9 mouse cellular contexts compared by ENCODE assay signal in genomic region chr2:153493781-153494292, GRCm38 (mm10). TPM values are rescaled to one million over a fixed set of nuclear protein-coding genes. Genes with fewer than 3 reads are reported as not detected.
DNase-seq lines count a peak whose midpoint lies in the region; ATAC-seq and TF ChIP-seq lines count a peak whose summit lies in the region.
"Had no signal": no experiment of that assay in that cellular context is flagged by ENCODE, and none has a peak within 500 bp of the region (broad histone marks: within the 10 kb centered on the region; RNA-seq: fewer than 3 reads in every experiment).

No protein-coding gene starts in this region.

- no peaks in the 10 kb centered on the region for H3K9me3 ChIP-seq in CH12.LX (replicated peaks; ENCODE audit: low read length)
- H3K9me3 ChIP-seq in embryonic facial prominence, embryonic 14.5 days (ENCODE audit: control insufficient read depth, low read length): no peaks in the 10 kb centered on the region
- H3K9me3 ChIP-seq in intestine, embryonic 16.5 days (ENCODE audit: control insufficient read depth, low read length): no peaks in the 10 kb centered on the region
- H3K9me3 ChIP-seq: embryonic facial prominence, embryonic 15.5 days had no signal

- in situ Hi-C loops in CH12.LX (cut with MboI; ENCODE audit: low pct_ligation_motif_present, low pct_unique_long_range_greater_than_20kb, low sequenced_read_pairs): no loop called here

- intact Hi-C loops in left cerebral cortex, postnatal 25 days (cut with DNase I): loop anchor here (2.0 kb wide), 1 partner anchor 35 kb away; the partner anchor contains the start of gene Nol4l

- H3K9ac ChIP-seq in CH12.LX (ENCODE audit: insufficient read depth, low read depth): no peak overlapping the region
- no peak overlapping the region for H3K9ac ChIP-seq in embryonic facial prominence, embryonic 14.5 days (ENCODE audit: low read depth, low read length)
- H3K9ac ChIP-seq in intestine, embryonic 16.5 days (ENCODE audit: low read depth, low read length): no peak overlapping the region
- H3K9ac ChIP-seq: embryonic facial prominence, embryonic 15.5 days had no signal

- peaks cover 30 to 50% of the 10 kb centered on the region in 2 experiments for H3K4me1 ChIP-seq in CH12.LX (ENCODE audit: control insufficient read depth in 1 of 2, insufficient read depth in 2 of 2)
- peaks cover 17% of the 10 kb centered on the region for H3K4me1 ChIP-seq in embryonic facial prominence, embryonic 14.5 days (ENCODE audit: control insufficient read depth, insufficient read depth, low read length)
- H3K4me1 ChIP-seq in intestine, embryonic 16.5 days (ENCODE audit: control insufficient read depth, insufficient read depth, low read length): peaks cover 31% of the 10 kb centered on the region

- dilution Hi-C loops in CH12.LX (cut with MboI; ENCODE audit: extremely low pct_ligation_motif_present, extremely low pct_unique_long_range_greater_than_20kb, low sequenced_read_pairs): no loop called here

- peak overlapping the region; percentile 88 for H3K4me2 ChIP-seq in CH12.LX (ENCODE audit: insufficient read depth, low read depth, poor library complexity, severe bottlenecking)
- no peak overlapping the region; the same call in 1 of the 2 replicates for H3K4me2 ChIP-seq in embryonic facial prominence, embryonic 14.5 days (ENCODE audit: low read depth, low read length)
- H3K4me2 ChIP-seq in intestine, embryonic 16.5 days (ENCODE audit: low read depth, low read length): no peak overlapping the region

- no peak for TF ChIP-seq RAD21 in CH12.LX (IDR thresholded peaks at IDR 0.05; ENCODE audit: low read depth, low read length)

- TF ChIP-seq EP300 in CH12.LX (IDR thresholded peaks at IDR 0.05; ENCODE audit: low read length): no peak

- TF ChIP-seq CTCF in CH12.LX (conservative IDR thresholded peaks at IDR 0.05 in 1 of 2, IDR thresholded peaks at IDR 0.05 in 1 of 2; ENCODE audit: low read depth in 2 of 2, low read length in 2 of 2): no peak

- no peak for TF ChIP-seq POLR2A in CH12.LX (IDR thresholded peaks at IDR 0.05; ENCODE audit: low read depth, low read length)

- no peaks in the 10 kb centered on the region for H3K36me3 ChIP-seq in CH12.LX (replicated peaks in 1 of 2; ENCODE audit: control insufficient read depth in 1 of 2, insufficient read depth in 1 of 2, low read length in 1 of 2)
- no peaks in the 10 kb centered on the region for H3K36me3 ChIP-seq in embryonic facial prominence, embryonic 14.5 days (ENCODE audit: control insufficient read depth, insufficient read depth, low read length)
- H3K36me3 ChIP-seq in intestine, embryonic 16.5 days (ENCODE audit: control insufficient read depth, insufficient read depth, low read length): no peaks in the 10 kb centered on the region
- H3K36me3 ChIP-seq: embryonic facial prominence, embryonic 15.5 days had no signal

- DNase-seq in adrenal gland, postnatal 14 days: peak; percentile 53
- DNase-seq in adrenal gland, postnatal 10 days: no peak
- peak; percentile 45 for DNase-seq in CH12.LX (ENCODE audit: extremely low read depth)
- DNase-seq in embryonic facial prominence, embryonic 14.5 days (ENCODE audit: low spot score): peak; percentile 37
- peak; percentile 49 for DNase-seq in neural tube, embryonic 10.5 days (ENCODE audit: extremely low spot score, low spot score)
- no peak for DNase-seq in layer of hippocampus, postnatal 25 days (ENCODE audit: extremely low spot score in 1 of 2, low spot score in 1 of 2)
- no peak for DNase-seq in left cerebral cortex, postnatal 25 days (ENCODE audit: low spot score in 2 of 2)

- WGBS in embryonic facial prominence, embryonic 14.5 days: 21% methylated on average over 5 of the region's 6 CpGs
- WGBS in intestine, embryonic 16.5 days: 21% methylated on average over 6 of the region's 6 CpGs

- H3K27me3 ChIP-seq in CH12.LX (replicated peaks): no peaks in the 10 kb centered on the region
- H3K27me3 ChIP-seq in embryonic facial prominence, embryonic 14.5 days (replicated peaks; ENCODE audit: control insufficient read depth, insufficient read depth, low read length): 0 out of 2 replicates have a peak, but pooled peaks cover 15% of the 10 kb centered on the region
- H3K27me3 ChIP-seq in intestine, embryonic 16.5 days (replicated peaks; ENCODE audit: control insufficient read depth, insufficient read depth, low read length): 0 out of 2 replicates have a peak, but pooled peaks cover 4% of the 10 kb centered on the region

- H3K4me3 ChIP-seq in CH12.LX (replicated peaks in 1 of 3; ENCODE audit: low read depth in 2 of 3, low read length in 2 of 3, poor library complexity in 1 of 3): peak overlapping the region in 2 of 3 experiments; percentile 4 to 8
- H3K4me3 ChIP-seq in embryonic facial prominence, embryonic 14.5 days (ENCODE audit: low read depth, low read length): no peak overlapping the region
- H3K4me3 ChIP-seq in intestine, embryonic 16.5 days (ENCODE audit: low read length): no peak overlapping the region

- H3K27ac ChIP-seq in CH12.LX (ENCODE audit: insufficient read depth, low read depth): peak overlapping the region; percentile 63
- no peak overlapping the region for H3K27ac ChIP-seq in embryonic facial prominence, embryonic 14.5 days (replicated peaks; ENCODE audit: low read depth, low read length)
- H3K27ac ChIP-seq in intestine, embryonic 16.5 days (ENCODE audit: low read length): peak overlapping the region; percentile 68
- H3K27ac ChIP-seq: embryonic facial prominence, embryonic 15.5 days had no signal

- peak; percentile 1; the same call in 1 of the 2 replicates for ATAC-seq in embryonic facial prominence, embryonic 14.5 days (ENCODE audit: low read depth)
- ATAC-seq in intestine, embryonic 16.5 days: peak; percentile 58

- no peaks in the 10 kb centered on the region for H3K79me2 ChIP-seq in CH12.LX (replicated peaks; ENCODE audit: control insufficient read depth, extremely low read depth, insufficient read depth, poor library complexity, severe bottlenecking)

TF ChIP-seq in CH12.LX, 34 proteins besides CTCF, POLR2A, EP300 and RAD21:
- TF ChIP-seq ELF1 (IDR thresholded peaks at IDR 0.05; ENCODE audit: low read depth, low read length) (peak; percentile 27; the same call in 1 of the 2 replicates), POLR2AphosphoS2 (IDR thresholded peaks at IDR 0.05; ENCODE audit: low read depth, low read length) (no peak), CHD1 (IDR thresholded peaks at IDR 0.05; ENCODE audit: low read depth, low read length) (no peak), SIN3A (IDR thresholded peaks at IDR 0.05; ENCODE audit: low read length) (no peak)
TF ChIP-seq in CH12.LX: peak in this region for 1.

RNA-seq across cellular contexts. Expression of gene 4930404H24Rik, which starts 1.2 kb away (rescaled TPM):
- total RNA-seq in adrenal gland, postnatal 14 days (2021): not detected in 2 replicates
- total RNA-seq in adrenal gland, postnatal 10 days (2021): not detected
- total RNA-seq in CH12.LX (2012; rRNA removed) (not detected in 2 replicates), CH12.LX (2014; rRNA removed) (not detected in 2 replicates)
- not detected in 2 replicates for polyA plus RNA-seq in CH12.LX (2012; ENCODE audit: insufficient read length, low read depth)
- polyA plus RNA-seq in embryonic facial prominence, embryonic 14.5 days (2014; fragmentation: Nextera tagmentation; extraction: Ambion mirVana): not detected in 2 replicates
- polyA plus RNA-seq in intestine, embryonic 16.5 days (2015; fragmentation: Nextera tagmentation; extraction: Ambion mirVana): not detected in 2 replicates
- not detected for total RNA-seq in layer of hippocampus, postnatal 25 days (2021)
- total RNA-seq in left cerebral cortex, postnatal 25 days (2021): not detected
- polyA plus RNA-seq: embryonic facial prominence, embryonic 15.5 days had no signal

RNA-seq across cellular contexts. Expression of gene Nol4l, which starts 35.9 kb away (rescaled TPM):
- 15.6 and 16.0 TPM in 2 replicates for total RNA-seq in adrenal gland, postnatal 14 days (2021)
- total RNA-seq in adrenal gland, postnatal 10 days (2021): 10 to 100 TPM; 14.1 to 21.3 TPM
- total RNA-seq in CH12.LX (2012; rRNA removed): 3.5 and 3.7 TPM in 2 replicates
- total RNA-seq in CH12.LX (2014; rRNA removed): 1.0 and 1.3 TPM in 2 replicates
- polyA plus RNA-seq in CH12.LX (2012; ENCODE audit: insufficient read length, low read depth): 1.9 and 3.5 TPM in 2 replicates
- polyA plus RNA-seq in embryonic facial prominence, embryonic 14.5 days (2014; fragmentation: Nextera tagmentation; extraction: Ambion mirVana): 11.6 and 12.9 TPM in 2 replicates
- 28.6 and 34.2 TPM in 2 replicates for polyA plus RNA-seq in intestine, embryonic 16.5 days (2015; fragmentation: Nextera tagmentation; extraction: Ambion mirVana)
- total RNA-seq in layer of hippocampus, postnatal 25 days (2021): 10 to 100 TPM; 42.7 to 48.9 TPM
- 10 to 100 TPM; 45.0 to 48.4 TPM for total RNA-seq in left cerebral cortex, postnatal 25 days (2021)

Comparison
In these comparisons a context has a peak if more than half of its experiments do, and no peak if none do; other contexts are left out.
1. DNase-seq: peak in adrenal gland, postnatal 14 days (single experiment), CH12.LX (single experiment), embryonic facial prominence, embryonic 14.5 days (single experiment) and neural tube, embryonic 10.5 days (single experiment); none in adrenal gland, postnatal 10 days (single experiment), layer of hippocampus, postnatal 25 days (0 of 2) and left cerebral cortex, postnatal 25 days (0 of 2).
2. H3K4me3 ChIP-seq: peak in CH12.LX (2 of 3); none in embryonic facial prominence, embryonic 14.5 days (single experiment) and intestine, embryonic 16.5 days (single experiment).